Mouse (Mus musculus): ENCODE results near the gene Rpf2. TPM values are rescaled to one million over a fixed set of nuclear protein-coding genes. Genes with fewer than 3 reads are reported as not detected.

Rpf2 gene
- total RNA-seq, 2 experiments from 2014 or later: 13.3 to 14.7 TPM

- DNase-seq: no peak
Observed at GRCm38 (mm10) chr10:40250969-40251368, 4.1 kb upstream of the Rpf2 start.

GRCm38 (mm10) chr10:40249625-40250024 lies 2.8 kb upstream of the Rpf2 start:
- DNase-seq: no peak

- DNase-seq: no peak
Observed at GRCm38 (mm10) chr10:40247166-40247716, 405 bp upstream of the Rpf2 start.

GRCm38 (mm10) chr10:40237826-40238225 lies 9.0 kb downstream of the Rpf2 start:
- DNase-seq: no peak

- no peak for DNase-seq
Observed at GRCm38 (mm10) chr10:40233241-40233640, 13.6 kb downstream of the Rpf2 start.

- DNase-seq: no peak
Observed at GRCm38 (mm10) chr10:40232442-40232841, 14.4 kb downstream of the Rpf2 start.

- DNase-seq: no peak
Observed at GRCm38 (mm10) chr10:40229725-40230124, 17.1 kb downstream of the Rpf2 start.

GRCm38 (mm10) chr10:40227660-40228303 lies 19.1 kb downstream of the Rpf2 start:
- DNase-seq: no peak

- no peak for DNase-seq
Observed at GRCm38 (mm10) chr10:40218874-40219273, 28.0 kb downstream of the Rpf2 start.

GRCm38 (mm10) chr10:40212443-40213169 lies 34.2 kb downstream of the Rpf2 start:
- peak; percentile 91 to 95 for DNase-seq

GRCm38 (mm10) chr10:40195001-40195400 lies 51.8 kb downstream of the Rpf2 start:
- no peak for DNase-seq

- DNase-seq: no peak
Observed at GRCm38 (mm10) chr10:40192010-40192935, 54.6 kb downstream of the Rpf2 start.

- DNase-seq: peak; percentile 4 to 10
Observed at GRCm38 (mm10) chr10:40191338-40191979, 55.4 kb downstream of the Rpf2 start.

- DNase-seq: no peak
Observed at GRCm38 (mm10) chr10:40190871-40191270, 56.0 kb downstream of the Rpf2 start.

- no peak for DNase-seq
Observed at GRCm38 (mm10) chr10:40189689-40190088, 57.1 kb downstream of the Rpf2 start.

- no peak for DNase-seq
Observed at GRCm38 (mm10) chr10:40188831-40189230, 58.0 kb downstream of the Rpf2 start.

- DNase-seq: no peak
Observed at GRCm38 (mm10) chr10:40185956-40186355, 60.9 kb downstream of the Rpf2 start.

- DNase-seq: no peak
Observed at GRCm38 (mm10) chr10:40180011-40180410, 66.8 kb downstream of the Rpf2 start.

GRCm38 (mm10) chr10:40179142-40179541 lies 67.7 kb downstream of the Rpf2 start:
- DNase-seq: no peak

- DNase-seq: peak; percentile 65 to 69
Observed at GRCm38 (mm10) chr10:40177323-40177962, 69.4 kb downstream of the Rpf2 start.

Measured in heart, adult 18-20 months (tissue).